Mouse (Mus musculus): Measurements from ENCODE around the gene Rad51b.

Rad51b gene

DNA sequence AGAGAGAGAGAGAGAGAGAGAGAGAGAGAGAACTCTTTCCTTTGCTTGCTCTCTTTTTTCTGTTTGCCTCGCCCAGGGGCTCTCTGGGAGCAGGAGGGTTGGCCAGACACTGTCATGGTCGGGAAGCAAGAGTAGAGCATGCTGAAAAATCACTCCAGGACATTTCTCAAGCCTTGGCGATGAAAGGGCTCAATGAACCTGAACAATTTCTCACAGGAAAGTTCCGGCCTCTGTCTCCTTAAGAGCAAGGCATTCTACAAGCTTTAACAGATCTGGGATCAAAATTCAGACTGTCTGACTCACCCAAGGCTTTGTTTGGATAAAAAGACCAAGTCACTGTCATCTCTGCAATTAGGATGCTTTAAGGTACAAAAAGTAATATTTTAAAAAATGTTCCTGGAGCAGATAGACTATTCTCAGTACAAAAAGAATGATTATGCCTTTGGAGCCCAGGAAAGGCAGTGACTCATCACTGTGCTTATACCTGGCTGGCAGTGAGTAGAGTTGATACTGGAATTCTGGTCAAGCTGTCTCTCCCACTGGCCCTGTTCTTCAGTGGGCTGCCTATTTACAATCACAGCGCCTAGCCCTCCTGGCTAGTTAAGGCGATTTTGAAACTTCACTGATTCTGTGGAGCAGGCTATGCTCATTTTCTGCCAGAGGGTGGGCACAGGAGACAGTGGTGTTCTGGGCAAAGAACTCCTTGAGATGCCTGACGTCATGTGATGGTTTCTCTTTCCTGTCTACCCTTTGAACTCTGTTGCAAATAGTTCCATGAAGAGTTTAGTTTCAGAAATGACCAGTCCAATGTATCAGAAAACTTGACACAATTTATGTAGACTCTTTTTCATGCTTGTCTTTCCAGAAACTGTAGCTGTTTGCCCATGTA is 352.0 kb downstream of the Rad51b start:
- no peak for DNase-seq (ENCODE audit: low spot score in 2 of 2)

GRCm38 (mm10) chr12:79649796-79650195 is 352.7 kb downstream of the Rad51b start:
- no peak for DNase-seq (ENCODE audit: low spot score in 2 of 2)

DNA sequence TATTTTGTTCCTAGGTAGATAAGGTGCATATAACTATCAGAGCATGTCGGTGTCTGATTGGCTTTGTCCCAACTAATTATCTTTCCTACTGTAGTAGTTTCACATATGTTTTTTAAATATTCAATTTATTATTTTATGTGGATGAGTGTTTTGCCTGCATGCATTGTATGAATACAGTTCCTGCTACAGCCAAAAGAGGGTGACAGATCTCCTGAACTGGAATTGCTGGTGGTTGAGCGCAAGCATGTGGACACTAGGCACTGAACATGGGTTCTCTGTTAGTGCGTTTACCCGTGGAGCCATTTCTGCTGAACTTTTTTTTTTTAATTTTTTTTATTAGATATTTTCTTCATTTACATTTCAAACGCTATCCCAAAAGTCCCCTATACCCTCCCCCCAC is 358.1 kb downstream of the Rad51b start:
- DNase-seq (ENCODE audit: low spot score in 2 of 2) = no peak

- DNase-seq (ENCODE audit: low spot score in 2 of 2) = no peak
These were observed 361.8 kb downstream of the Rad51b start for GRCm38 (mm10) chr12:79658861-79659260.

DNA sequence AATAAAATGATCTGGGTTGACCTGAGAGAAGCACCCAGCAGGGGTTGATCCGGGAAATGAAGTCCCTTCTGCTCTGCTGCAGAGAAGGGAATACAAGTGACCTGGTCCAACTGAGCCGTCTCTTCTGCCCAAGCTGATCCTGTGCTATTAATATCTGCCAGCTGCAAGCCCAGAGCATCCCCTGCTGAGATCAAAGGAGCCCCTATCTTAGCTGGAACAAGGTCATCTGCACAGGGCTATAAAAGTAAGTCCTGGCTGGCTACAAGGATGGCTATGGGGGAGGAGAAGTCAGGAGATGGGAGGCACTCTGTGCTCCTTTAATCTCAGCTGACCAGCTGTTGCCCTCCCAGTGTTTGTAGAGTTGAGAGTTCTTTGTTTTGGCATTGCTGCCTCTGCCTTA is 364.2 kb downstream of the Rad51b start:
- DNase-seq (ENCODE audit: low spot score in 2 of 2) = no peak

DNA sequence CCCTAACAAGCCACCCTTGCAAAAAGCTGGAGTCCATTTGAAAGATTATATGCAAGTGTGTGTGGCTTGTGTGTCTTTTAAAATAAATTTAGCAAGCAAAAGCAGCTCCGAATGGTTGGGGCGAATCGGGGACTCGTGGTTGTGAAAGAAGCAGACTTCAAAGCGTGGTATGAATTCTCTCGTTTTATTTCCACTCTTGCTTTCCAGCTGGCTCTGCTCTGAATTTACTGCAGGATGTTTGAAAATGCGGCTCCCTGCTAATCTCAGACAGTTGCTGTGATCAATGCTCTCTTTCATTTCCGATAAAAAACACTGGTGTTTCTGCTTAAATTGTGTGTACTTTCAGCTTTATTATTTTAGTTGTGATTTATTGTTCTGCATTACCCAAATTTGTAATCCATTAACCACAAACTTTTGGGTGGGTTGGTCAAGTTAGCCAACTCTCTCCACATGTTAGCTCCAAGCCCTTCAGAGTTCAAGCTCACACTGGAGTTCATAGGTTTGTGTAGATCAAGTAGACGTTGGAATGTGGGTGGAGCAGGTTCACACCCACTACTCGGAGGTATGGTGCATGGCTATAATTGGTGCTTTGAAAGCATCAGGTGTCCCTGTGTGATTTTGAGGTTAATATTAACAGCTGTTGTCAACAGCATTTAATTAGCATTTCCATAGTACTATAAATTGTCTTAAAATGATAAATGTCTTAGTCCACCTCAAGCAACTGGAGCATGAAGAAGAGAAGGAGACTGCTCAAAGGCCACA is 366.2 kb downstream of the Rad51b start:
- no peak for DNase-seq (ENCODE audit: low spot score in 2 of 2)

DNA sequence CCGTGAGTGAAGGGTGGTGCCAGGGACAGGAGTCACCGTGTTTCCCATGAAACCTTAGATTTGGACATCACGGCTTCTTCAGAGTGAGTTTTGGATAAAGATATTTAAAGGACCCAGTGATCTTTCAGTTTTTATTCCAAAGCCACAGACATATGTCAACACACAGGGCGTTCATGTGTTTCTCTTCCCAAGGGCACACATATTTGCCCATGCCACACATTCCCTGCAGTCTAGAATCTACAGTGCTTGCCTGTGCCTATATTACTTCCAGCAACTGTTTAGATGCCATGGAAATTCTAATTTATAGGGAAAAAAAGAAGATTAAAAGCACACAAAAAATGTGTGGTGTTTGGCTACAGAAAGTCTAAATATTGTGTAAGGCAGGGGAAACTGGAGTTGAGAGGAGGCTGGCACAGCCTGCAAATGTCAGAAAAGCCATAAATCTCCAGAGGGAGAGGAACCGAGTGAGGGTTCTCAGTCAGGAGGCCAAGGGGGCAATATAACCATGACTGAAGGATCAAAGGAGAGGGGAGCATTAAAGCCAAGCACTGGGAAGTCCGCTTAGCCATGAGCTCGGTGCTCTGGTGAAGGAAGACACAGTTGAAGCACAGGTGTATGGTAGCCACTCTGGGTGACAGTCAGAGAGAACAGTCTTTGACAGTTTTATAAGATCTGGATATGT is 367.0 kb downstream of the Rad51b start:
- no peak for DNase-seq (ENCODE audit: low spot score in 2 of 2)

GRCm38 (mm10) chr12:79674846-79675439 is 377.9 kb downstream of the Rad51b start:
- no peak for DNase-seq (ENCODE audit: low spot score in 2 of 2)

GRCm38 (mm10) chr12:79675440-79676176 is 378.5 kb downstream of the Rad51b start:
- DNase-seq (ENCODE audit: low spot score in 2 of 2) = no peak

DNA sequence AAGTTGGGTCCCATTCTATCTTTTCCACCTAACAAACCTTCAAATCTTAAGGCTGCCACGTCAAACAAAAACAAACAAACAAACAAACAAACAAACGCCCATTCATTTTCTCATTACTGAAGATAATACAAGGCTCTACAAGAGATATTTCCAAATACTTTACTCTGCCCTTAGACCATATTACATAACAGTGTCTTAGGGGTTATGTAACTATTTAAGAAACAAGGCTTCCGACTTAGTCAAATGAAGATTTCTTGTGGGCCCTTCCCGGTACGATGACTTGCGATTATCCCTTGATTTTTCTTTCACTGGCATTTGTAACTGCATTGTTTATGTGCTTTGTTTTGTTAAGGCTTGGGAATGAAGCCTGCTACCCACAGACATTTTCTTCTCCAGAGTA is 379.2 kb downstream of the Rad51b start:
- DNase-seq (ENCODE audit: low spot score in 2 of 2) = no peak

GRCm38 (mm10) chr12:79676896-79677295 is 379.8 kb downstream of the Rad51b start:
- DNase-seq (ENCODE audit: low spot score in 2 of 2) = no peak

GRCm38 (mm10) chr12:79679251-79679901 is 382.3 kb downstream of the Rad51b start:
- DNase-seq (ENCODE audit: low spot score in 2 of 2) = no peak

DNA sequence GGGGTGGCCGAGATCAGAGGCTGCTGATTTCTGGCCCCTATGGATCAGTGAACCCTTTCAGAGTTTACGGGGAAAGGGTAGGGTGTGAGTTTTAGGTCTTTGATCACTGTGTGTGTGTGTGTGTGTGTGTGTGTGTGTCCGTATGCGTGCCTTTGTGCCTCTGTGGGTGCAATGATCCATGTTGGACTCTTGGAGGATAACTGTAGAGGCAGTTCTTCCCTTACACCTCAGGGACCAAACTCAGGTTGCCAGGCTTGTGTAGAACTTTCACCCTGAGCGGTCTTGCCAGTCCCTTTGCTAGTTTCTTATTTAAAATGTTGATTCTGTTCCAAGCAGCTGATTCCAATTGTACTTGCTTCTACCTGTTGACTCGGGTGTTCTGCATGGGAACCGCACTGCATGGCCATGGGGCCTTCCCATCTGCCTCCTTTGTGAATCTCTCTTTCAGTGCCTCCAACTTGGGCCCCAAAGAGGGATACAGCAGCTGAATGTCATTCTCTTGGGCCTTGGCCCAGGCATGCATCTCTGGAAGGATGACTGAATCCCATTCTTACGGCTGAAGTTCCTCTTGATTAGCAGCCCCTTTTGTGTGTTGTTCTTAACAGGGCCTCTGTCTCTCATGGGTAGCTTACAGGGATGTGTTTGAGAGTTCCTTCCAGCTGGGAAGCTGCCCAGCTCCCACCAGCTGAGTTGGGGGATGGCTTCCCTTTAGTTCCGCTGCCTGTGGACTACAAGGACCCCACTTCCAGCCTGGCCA is 383.0 kb downstream of the Rad51b start:
- no peak for DNase-seq (ENCODE audit: low spot score in 2 of 2)

GRCm38 (mm10) chr12:79680698-79681072 is 383.6 kb downstream of the Rad51b start:
- DNase-seq (ENCODE audit: low spot score in 2 of 2) = no peak

DNA sequence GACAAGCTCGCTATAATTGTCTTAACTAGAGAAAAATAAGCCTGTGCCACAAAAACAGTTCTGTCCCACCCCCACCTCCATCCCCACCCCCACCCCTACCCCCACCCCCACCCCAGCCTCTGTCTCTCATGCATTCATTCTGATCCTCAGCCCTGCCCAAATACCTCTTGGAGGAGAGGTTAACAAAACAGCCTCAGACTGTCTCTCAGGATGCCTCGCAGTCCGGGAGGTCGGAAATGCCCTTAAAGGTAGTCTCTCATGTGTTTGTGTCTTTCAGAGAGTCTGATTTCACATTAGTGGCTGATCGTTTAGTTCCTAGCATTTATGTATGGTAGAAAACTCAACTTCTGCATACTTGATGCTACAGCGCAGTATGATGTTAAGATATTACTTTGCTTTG is 384.5 kb downstream of the Rad51b start:
- no peak for DNase-seq (ENCODE audit: low spot score in 2 of 2)

DNA sequence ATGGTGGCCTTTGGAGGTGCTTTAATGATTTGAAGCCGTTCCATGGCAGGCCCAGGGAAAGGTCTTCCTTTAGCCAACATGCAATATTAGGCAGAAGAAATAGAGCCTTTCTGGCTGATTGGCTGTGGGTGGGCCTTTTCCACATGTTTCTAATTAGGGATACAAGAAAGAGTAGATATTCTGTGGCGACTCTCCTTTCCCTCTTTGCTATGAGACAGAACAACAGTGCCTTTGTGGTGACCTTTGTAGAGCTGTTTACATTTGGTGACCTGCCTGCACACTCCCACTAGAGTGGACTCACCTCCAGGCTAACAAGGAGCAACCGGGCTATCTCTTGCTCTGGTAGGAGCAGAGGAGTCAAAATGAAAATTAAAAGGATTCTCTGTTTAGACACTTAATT is 386.3 kb downstream of the Rad51b start:
- no peak for DNase-seq (ENCODE audit: low spot score in 2 of 2)

- DNase-seq (ENCODE audit: low spot score in 2 of 2) = no peak
These were observed 386.7 kb downstream of the Rad51b start for GRCm38 (mm10) chr12:79683759-79684158.

DNA sequence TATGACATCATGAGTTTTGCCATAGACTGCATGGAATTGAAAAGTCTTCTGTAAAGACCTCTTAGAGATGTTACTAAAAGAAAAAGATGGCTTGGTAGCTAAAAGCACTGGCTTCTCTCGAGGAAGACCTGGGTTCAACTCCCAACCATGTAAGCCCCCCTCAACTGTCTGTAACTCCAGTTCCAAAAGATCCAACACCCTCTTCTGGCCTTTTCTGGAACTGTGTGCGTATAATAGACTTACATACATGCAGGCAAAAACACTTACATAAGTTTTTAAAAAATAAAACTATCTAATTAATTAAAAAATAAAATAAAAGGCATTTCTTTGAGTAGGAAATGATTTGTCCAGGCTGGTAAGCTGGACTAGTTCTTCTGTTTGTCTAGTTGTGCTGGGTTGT is 387.3 kb downstream of the Rad51b start:
- no peak for DNase-seq (ENCODE audit: low spot score in 2 of 2)

GRCm38 (mm10) chr12:79686594-79687325 is 389.7 kb downstream of the Rad51b start:
- DNase-seq (ENCODE audit: low spot score in 2 of 2) = no peak

Measured in spleen, postnatal 14 days (tissue).